Mouse (Mus musculus) heart, embryonic 15.5 days (tissue): ENCODE measurements around the gene Plac9a. TPM values are rescaled to one million over a fixed set of nuclear protein-coding genes. Genes with fewer than 3 reads are reported as not detected.
A peak's percentile ranks its signal among the peaks of the same experiment; 100 is the strongest.

Source experiments
- ATAC-seq: fragments of 200-750 bp; cut with Nextera tagmentation; replicated peaks from 2 replicates; pipeline ENCODE4 v1.8.0; 2017; ENCODE audit warnings: low read depth, moderate TSS enrichment; ENCODE audit not compliant: insufficient number of reproducible peaks, insufficient read depth, low FRiP score
- H3K27ac ChIP-seq: fragments of 300-500 bp; sonication (generic); 2 replicates; pipeline ENCODE4 v1.5.1; 2015; ENCODE audit warnings: mild to moderate bottlenecking, inconsistent platforms
- H3K27me3 ChIP-seq: fragments of 300-500 bp; sonication (generic); 2 replicates; pipeline ENCODE4 v1.6.1; 2015; ENCODE audit warnings: inconsistent platforms
- H3K36me3 ChIP-seq: fragments of 300-500 bp; sonication (generic); 2 replicates; pipeline ENCODE4 v1.6.1; 2015; ENCODE audit warnings: mild to moderate bottlenecking, inconsistent platforms
- H3K4me1 ChIP-seq: fragments of 300-500 bp; sonication (generic); replicated peaks from 2 replicates; pipeline ENCODE4 v1.6.1; 2015; ENCODE audit warnings: inconsistent platforms
- H3K4me2 ChIP-seq: fragments of 300-500 bp; sonication (generic); 2 replicates; pipeline ENCODE4 v1.6.1; 2015; ENCODE audit warnings: inconsistent platforms, mild to moderate bottlenecking, moderate library complexity
- H3K4me3 ChIP-seq: fragments of 300-500 bp; sonication (generic); 2 replicates; pipeline ENCODE4 v1.5.1; 2015; ENCODE audit warnings: mild to moderate bottlenecking, inconsistent platforms
- H3K9ac ChIP-seq: fragments of 300-500 bp; sonication (generic); 2 replicates; pipeline ENCODE4 v1.6.1; 2015; ENCODE audit warnings: mild to moderate bottlenecking, inconsistent platforms
- H3K9me3 ChIP-seq: fragments of 300-500 bp; sonication (generic); replicated peaks from 2 replicates; pipeline ENCODE4 v1.6.1; 2016; ENCODE audit warnings: inconsistent platforms
- WGBS: fragments of 180-500 bp; shearing (Covaris S2); methylation state at CpG from one replicate; pipeline ENCODE4 v1.1.7; 2015; ENCODE audit warnings: mixed read lengths; 5-methylcytosine and 5-hydroxymethylcytosine counted together
- polyA plus RNA-seq: library from polyadenylated mRNA; unstranded; fragments of >200 nt; fragmentation: Nextera tagmentation; extraction: Ambion mirVana; gene quantifications from 2 replicates; pipeline ENCODE4 v1.2.1, GENCODE M21; 2015

The Plac9a gene
- polyA plus RNA-seq, 1 experiment from 2014 or later: not detected

- Histone ChIP-seq H3K27me3 (no peaks in the 10 kb centered on the region), H3K4me1 (peaks cover 27% of the 10 kb centered on the region), H3K9ac (no peak overlapping the region), H3K4me2 (no peak overlapping the region), H3K27ac (no peak overlapping the region), H3K4me3 (no peak overlapping the region), H3K36me3 (no peaks in the 10 kb centered on the region), H3K9me3 (no peaks in the 10 kb centered on the region)
- 32% methylated on average over 9 of the region's 9 CpGs for WGBS
- no peak for ATAC-seq
These were observed 55.2 kb downstream of the Plac9a start for GRCm38 (mm10) chr14:25847660-25848059.

- Histone ChIP-seq H3K9me3 (no peaks in the 10 kb centered on the region), H3K27ac (no peak overlapping the region), H3K27me3 (no peaks in the 10 kb centered on the region), H3K4me2 (no peak overlapping the region), H3K4me3 (no peak overlapping the region), H3K9ac (no peak overlapping the region), H3K36me3 (no peaks in the 10 kb centered on the region), H3K4me1 (peaks cover 29% of the 10 kb centered on the region)
- WGBS: 73% methylated on average over 8 of the region's 8 CpGs
- ATAC-seq: no peak
These were observed 56.4 kb downstream of the Plac9a start for GRCm38 (mm10) chr14:25846516-25846915.

GRCm38 (mm10) chr14:25845832-25846383, 57.0 kb downstream of the Plac9a start:
- H3K9me3 ChIP-seq: no peaks in the 10 kb centered on the region

GRCm38 (mm10) chr14:25844372-25844771, 58.5 kb downstream of the Plac9a start:
- H3K27ac ChIP-seq: no peak overlapping the region
- 92% methylated on average over 4 of the region's 4 CpGs for WGBS

More at GRCm38 (mm10) chr14:25845832-25846383, 57.0 kb downstream of the Plac9a start:
- H3K4me1 ChIP-seq: peaks cover 26% of the 10 kb centered on the region
- no peaks in the 10 kb centered on the region for H3K36me3 ChIP-seq
- no peak overlapping the region for H3K27ac ChIP-seq
- no peak overlapping the region for H3K9ac ChIP-seq
- no peak overlapping the region for H3K4me2 ChIP-seq
- no peak overlapping the region for H3K4me3 ChIP-seq
- ATAC-seq: no peak
- 81% methylated on average over 6 of the region's 6 CpGs for WGBS
- H3K27me3 ChIP-seq: no peaks in the 10 kb centered on the region

GRCm38 (mm10) chr14:25842688-25843003, 60.3 kb downstream of the Plac9a start:
- H3K4me1 ChIP-seq: peaks cover 25% of the 10 kb centered on the region
- H3K9ac ChIP-seq: peak overlapping the region; percentile 83
- H3K4me3 ChIP-seq: peak overlapping the region; percentile 90
- no peaks in the 10 kb centered on the region for H3K27me3 ChIP-seq
- H3K9me3 ChIP-seq: no peaks in the 10 kb centered on the region
- H3K4me2 ChIP-seq: peak overlapping the region; percentile 95
- no peaks in the 10 kb centered on the region for H3K36me3 ChIP-seq
- WGBS: 2% methylated on average over 12 of the region's 12 CpGs
- ATAC-seq: no peak
- peak overlapping the region; percentile 63 for H3K27ac ChIP-seq

More at GRCm38 (mm10) chr14:25844372-25844771, 58.5 kb downstream of the Plac9a start:
- H3K4me3 ChIP-seq: no peak overlapping the region
- no peak overlapping the region for H3K9ac ChIP-seq
- peaks cover 24% of the 10 kb centered on the region for H3K4me1 ChIP-seq
- no peak overlapping the region for H3K4me2 ChIP-seq
- no peaks in the 10 kb centered on the region for H3K36me3 ChIP-seq
- no peaks in the 10 kb centered on the region for H3K9me3 ChIP-seq
- no peak for ATAC-seq
- H3K27me3 ChIP-seq: no peaks in the 10 kb centered on the region

GRCm38 (mm10) chr14:25841991-25842687, 60.8 kb downstream of the Plac9a start, which contains the start of gene Anxa11:
TSS of gene Anxa11 (plus strand) at chr14:25842156.
- peak within 1 kb of the TSS; percentile 90 for H3K4me3 ChIP-seq
- peak within 1 kb of the TSS; percentile 95 for H3K4me2 ChIP-seq
- peak; percentile 83 for ATAC-seq
- H3K9ac ChIP-seq: peak within 1 kb of the TSS; percentile 83
- H3K9me3 ChIP-seq: no peaks in the 10 kb centered on the region
- H3K27me3 ChIP-seq: no peaks in the 10 kb centered on the region
- peaks cover 22% of the 10 kb centered on the region for H3K4me1 ChIP-seq
- H3K27ac ChIP-seq: peak within 1 kb of the TSS; percentile 63
- no peaks in the 10 kb centered on the region for H3K36me3 ChIP-seq
- under 1% methylated on average over 52 of the region's 54 CpGs for WGBS

- Histone ChIP-seq H3K9me3 (no peaks in the 10 kb centered on the region), H3K4me2 (peak overlapping the region; percentile 95), H3K9ac (peak overlapping the region; percentile 83; the same call in 1 of the 2 replicates), H3K27ac (no peak overlapping the region), H3K4me3 (peak overlapping the region; percentile 90), H3K36me3 (no peaks in the 10 kb centered on the region), H3K27me3 (no peaks in the 10 kb centered on the region), H3K4me1 (peaks cover 17% of the 10 kb centered on the region)
- 0 out of 2 replicates have a peak, but pooled peaks have one; percentile 11 for ATAC-seq
- WGBS: under 1% methylated on average over 4 of the region's 4 CpGs
These were observed 61.3 kb downstream of the Plac9a start for GRCm38 (mm10) chr14:25841579-25841978.

- Histone ChIP-seq H3K4me1 (peaks cover 15% of the 10 kb centered on the region), H3K9ac (no peak overlapping the region), H3K36me3 (no peaks in the 10 kb centered on the region), H3K4me2 (no peak overlapping the region), H3K4me3 (no peak overlapping the region), H3K27me3 (no peaks in the 10 kb centered on the region), H3K9me3 (no peaks in the 10 kb centered on the region), H3K27ac (no peak overlapping the region)
- no peak for ATAC-seq
- 37% methylated on average over 7 of the region's 7 CpGs for WGBS
These were observed 61.9 kb downstream of the Plac9a start for GRCm38 (mm10) chr14:25840961-25841360.

GRCm38 (mm10) chr14:25839791-25840190, 63.1 kb downstream of the Plac9a start:
- H3K4me3 ChIP-seq: no peak overlapping the region
- H3K9me3 ChIP-seq: no peaks in the 10 kb centered on the region
- H3K27ac ChIP-seq: no peak overlapping the region
- H3K4me2 ChIP-seq: no peak overlapping the region
- no peak for ATAC-seq
- H3K27me3 ChIP-seq: no peaks in the 10 kb centered on the region
- WGBS: 64% methylated on average over 7 of the region's 7 CpGs
- H3K4me1 ChIP-seq: peaks cover 15% of the 10 kb centered on the region
- H3K9ac ChIP-seq: no peak overlapping the region
- H3K36me3 ChIP-seq: no peaks in the 10 kb centered on the region

GRCm38 (mm10) chr14:25838411-25838810, 64.5 kb downstream of the Plac9a start:
- no peak overlapping the region for H3K4me2 ChIP-seq
- no peaks in the 10 kb centered on the region for H3K9me3 ChIP-seq
- no peaks in the 10 kb centered on the region for H3K27me3 ChIP-seq
- H3K36me3 ChIP-seq: no peaks in the 10 kb centered on the region
- H3K4me1 ChIP-seq: peaks cover 15% of the 10 kb centered on the region
- no peak for ATAC-seq
- H3K27ac ChIP-seq: no peak overlapping the region
- H3K4me3 ChIP-seq: no peak overlapping the region
- no peak overlapping the region for H3K9ac ChIP-seq
- WGBS: 47% methylated on average over 8 of the region's 8 CpGs
